Mouse (Mus musculus): Measurements from ENCODE around the gene Ebf1.

Gene Ebf1

DNA sequence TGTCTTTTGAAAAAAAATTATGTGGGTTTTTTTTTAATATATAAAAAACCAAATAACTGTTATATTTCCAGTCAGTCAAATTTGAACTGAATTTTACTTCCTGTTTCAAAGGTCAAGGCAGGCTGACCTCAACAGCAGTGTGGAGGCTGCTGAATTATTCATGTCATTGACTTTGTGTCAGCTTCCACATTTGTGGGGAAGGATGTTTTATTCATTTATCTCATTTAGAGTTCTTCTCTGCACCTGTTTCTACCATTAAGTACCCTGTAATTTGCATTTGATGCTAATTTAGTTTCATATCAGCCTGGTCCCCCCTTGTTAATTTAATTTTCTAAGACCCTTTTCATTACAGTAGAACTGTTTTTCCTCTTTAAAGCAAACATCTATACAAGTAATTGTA, 39.8 kb downstream of the Ebf1 start:
- DNase-seq (ENCODE audit: low read depth in 2 of 2, low spot score in 2 of 2): no peak

DNA sequence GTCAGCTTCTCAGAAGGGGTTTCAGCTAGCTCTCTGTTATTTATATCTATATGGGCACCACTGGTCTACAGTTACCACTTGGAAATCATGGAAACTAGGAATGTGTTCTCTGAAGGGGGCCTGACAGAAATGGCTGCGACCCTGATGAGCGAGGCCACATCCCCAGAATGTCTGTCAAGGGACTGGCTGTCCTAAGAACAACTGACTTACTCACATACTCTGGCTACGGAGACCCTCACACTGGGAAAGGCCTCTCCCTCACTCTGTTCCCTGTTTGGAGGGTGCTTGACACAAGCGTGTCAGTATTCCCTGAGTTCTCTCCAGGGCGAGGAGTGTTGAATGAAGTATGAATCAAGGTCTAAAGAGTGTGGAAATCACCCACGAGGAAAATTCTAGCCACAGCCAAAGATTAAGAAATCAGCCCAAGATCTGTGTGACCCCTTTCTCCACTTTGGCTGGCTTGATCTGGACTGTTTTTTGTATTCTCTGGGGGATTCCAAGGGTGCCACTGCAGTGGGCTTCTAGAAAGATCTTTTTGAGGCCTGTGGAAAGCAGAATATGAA, 40.8 kb downstream of the Ebf1 start:
- no peak for DNase-seq (ENCODE audit: low read depth in 2 of 2, low spot score in 2 of 2)

DNA sequence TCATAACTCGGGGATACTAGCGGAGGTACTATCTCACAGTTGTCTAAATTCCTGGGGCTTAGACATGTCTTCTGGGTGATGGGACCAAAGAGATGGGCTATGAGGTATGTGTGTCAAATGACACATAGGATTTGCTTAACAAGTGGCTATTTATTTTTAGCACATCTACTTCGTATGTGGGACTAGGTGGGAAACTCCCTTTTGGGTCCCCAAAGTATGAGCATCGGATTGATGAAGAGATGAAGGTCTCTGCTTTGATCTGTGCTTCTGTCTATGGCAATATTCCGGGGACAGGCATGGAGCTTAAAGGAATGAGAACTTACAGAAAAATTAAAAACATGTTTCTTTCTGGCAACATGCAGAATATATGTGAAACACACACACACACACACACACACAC, 44.8 kb downstream of the Ebf1 start:
- no peak for DNase-seq (ENCODE audit: low read depth in 2 of 2, low spot score in 2 of 2)

DNA sequence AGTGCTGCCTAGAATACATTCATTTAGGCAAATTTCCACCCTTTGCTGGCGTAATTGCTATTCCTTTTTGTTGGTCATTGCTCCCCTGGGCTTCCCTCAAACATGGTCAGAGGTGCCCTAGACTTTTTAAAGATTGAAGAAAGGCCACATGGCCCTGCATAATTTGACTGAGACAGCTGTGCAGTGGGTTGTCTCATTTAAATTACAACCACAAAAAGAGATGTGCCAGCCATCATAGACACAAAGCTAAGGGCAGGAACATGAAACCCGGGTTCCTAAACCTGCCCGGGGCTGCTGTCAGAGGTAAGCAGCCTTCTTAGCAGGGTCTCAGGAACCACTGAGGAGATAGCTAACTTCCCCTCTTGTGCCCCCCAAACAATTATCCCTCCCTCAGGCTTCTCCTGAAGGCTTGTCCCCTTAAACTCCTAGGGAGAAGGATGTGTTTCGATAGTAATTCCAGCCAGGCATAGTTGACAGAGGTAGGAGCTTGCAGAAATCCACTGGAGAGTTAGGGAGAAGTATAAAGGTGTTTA, 46.6 kb downstream of the Ebf1 start:
- DNase-seq (ENCODE audit: low read depth in 2 of 2, low spot score in 2 of 2): no peak

DNA sequence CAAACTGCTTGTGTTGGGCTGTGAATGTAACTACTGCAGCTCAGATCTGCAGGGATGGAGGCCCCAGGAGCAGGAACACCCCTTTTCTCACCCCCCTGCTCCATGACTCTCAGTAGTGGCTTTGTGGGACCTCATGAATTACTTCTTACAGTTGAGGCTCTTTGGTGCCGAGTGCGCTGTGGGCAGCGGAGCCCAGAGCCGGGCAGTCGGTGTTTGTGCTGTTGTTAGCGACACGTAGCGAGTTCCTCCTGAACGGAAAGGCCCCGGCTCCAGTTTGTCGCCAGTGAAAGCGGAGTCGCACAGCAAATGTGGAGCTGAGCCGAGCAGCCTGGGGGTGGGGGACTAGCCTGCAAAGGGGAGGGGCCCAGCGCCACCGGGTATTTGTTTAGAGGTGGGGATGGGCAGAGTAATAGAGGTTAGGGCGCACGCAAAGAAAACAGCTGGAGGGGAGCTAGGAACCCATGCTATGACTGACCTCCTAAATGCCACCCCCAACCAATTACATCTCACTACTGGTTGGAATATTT, 48.1 kb downstream of the Ebf1 start:
- DNase-seq (ENCODE audit: low read depth in 2 of 2, low spot score in 2 of 2): no peak

DNA sequence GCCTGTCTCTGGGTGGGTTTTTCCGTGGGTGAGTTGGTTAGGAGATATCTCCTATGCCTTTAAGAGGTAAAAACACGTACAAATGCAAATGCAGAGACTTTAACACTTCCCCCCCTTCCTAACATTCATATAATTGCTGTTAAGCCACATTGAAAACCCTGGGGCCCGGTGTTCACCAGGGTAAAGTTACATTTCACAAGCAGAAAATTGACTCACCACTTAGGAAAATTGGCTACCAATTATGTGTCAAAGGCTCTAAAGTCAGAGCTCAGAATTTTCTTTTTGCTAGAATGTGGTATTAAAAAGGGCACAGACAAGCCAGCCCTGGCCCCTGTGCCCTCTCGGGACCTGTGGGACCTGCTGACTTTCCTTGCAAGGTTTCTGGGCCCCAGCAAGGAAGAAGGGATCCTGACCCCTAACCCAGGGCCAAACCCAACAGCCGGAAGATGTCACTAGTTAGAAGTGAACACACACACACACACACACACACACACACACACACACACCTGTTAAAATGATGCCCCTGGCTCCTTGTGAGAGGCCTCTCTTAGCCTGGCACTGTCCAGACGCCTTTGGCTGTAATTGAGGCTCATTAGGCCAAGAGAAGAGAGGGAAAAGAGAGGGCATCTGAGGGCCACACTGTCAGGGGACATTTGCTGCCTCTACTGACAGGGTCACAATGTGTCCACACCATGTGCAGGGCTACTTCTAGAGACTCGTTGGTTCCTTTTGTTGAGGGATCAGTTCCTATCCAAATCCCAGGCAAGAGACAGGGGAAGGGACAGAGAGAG, 48.8 kb downstream of the Ebf1 start:
- DNase-seq (ENCODE audit: low read depth in 2 of 2, low spot score in 2 of 2): no peak

DNA sequence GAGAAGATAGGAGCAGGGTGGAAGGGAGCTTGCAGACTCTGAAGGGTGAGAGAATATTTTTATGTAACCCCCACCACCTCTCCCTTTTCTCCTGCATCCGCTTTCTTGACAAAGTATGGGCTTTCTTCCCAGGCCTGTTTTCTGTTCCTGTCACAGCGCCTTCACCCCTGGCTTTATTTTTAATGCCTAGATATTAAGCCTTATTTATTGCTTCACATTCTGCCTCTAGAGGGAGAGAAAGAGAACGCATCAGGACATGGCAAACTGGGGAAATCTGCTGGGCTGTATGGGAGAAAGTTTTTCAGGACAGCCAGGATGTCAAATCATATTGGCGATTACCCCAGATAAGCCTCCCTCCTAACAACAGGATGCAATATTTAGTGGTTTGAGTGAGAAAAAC, 49.6 kb downstream of the Ebf1 start:
- DNase-seq (ENCODE audit: low read depth in 2 of 2, low spot score in 2 of 2): no peak

DNA sequence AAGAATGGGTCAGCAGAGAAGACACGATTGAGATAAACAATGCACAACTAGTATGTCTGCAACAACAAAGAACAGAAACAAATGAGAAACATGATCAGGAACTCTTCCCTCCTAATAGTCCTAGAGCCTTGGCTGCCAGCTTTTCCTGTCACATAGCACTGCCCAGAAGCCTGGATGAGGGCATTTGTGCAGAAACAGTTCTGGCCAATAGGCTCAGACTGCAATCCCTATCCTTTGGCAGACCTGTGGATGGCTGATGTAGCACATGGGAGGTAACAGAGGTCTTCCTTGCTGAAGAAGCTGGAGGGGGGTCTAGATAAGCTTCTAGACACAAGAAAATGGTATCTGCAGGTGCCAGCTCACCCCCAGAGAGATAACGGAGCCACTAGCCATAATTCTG, 64.2 kb downstream of the Ebf1 start:
- DNase-seq (ENCODE audit: low read depth in 2 of 2, low spot score in 2 of 2): no peak

DNA sequence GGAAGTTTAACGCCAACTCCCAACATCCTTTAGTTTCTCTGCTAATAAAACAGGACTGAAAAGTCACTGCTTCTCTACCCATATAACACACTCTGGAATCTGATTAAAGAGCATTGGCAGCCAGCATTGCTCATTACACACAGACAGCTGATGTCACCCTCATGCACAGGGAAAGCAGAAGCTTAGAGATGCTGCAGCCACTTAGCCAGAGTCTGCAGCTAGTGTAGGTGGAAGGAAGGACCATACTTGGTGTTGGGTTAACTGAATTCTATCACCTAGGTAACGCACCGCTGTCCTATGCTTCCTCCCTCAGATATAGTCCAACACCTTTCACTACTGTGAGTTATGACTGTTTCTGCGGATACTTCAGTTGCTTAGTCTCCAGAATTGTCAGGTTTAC, 64.9 kb downstream of the Ebf1 start:
- DNase-seq (ENCODE audit: low read depth in 2 of 2, low spot score in 2 of 2): no peak

DNA sequence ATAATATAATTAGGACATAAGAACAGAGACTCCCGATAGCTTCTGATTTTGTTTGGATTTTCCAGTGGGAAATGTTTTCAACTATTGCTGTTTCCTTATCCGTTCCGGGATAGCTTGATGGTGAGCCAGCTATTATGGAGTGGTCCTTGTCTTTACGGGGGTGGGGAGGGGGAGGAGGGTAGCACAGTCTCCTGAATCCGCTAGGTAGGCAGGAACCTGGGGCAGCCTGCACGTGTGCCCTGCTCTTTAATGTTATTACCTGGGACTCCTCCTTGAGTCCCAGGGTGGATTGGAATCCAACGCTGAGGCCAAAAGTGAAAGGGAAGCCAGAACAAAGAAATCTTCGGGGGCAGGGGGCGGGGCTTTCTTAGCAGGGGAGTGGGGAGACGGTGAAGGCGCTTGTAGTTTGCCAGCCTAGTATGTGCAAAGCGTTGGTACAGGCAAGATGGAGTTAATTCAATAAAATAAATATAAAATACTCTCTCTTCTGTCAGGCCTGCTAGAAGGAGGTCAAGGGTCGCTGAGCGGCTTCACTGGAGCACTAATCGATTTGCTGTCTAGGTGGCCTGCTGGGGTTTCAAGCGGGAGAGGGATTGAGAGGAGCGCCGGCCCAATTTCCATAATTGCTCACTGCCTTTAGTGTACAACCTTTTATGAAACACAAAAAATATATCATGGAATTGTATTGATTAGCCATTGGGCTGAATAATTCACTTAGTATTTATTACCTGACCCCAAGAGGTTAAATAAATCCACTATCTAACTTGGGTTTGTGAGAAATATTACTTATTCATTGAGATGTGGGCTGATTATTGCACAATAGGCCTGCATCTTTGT, 65.8 kb downstream of the Ebf1 start:
- no peak for DNase-seq (ENCODE audit: low read depth in 2 of 2, low spot score in 2 of 2)

DNA sequence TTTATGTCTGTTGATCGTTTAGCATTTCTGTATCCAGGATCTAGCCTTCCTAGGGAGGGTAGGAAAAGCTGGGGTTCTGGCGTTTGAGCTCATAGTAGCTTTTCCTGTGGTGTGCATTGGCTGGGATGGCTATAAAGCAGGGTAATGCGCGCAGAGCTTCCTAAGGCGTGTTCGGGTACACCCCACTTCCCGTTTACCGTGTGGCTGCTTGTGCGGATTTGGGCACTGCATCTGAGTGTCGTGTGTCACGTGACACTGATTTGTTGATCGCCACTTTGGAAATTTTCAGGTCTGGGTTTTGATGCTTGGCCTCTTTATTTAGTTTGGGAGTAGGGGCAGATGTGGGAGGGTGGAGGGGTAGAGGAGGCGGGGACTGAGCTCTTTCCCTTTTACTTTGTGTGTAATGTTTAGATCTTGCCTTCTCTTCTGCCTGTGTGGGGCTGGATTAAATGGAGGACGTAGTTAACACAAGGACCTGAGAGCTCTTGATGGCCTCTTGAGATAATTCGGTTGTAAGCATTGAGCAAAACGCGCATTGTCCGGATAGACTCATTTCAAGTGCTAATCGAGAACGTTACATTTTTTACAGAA, 67.5 kb downstream of the Ebf1 start:
- DNase-seq (ENCODE audit: low read depth in 2 of 2, low spot score in 2 of 2): no peak

DNA sequence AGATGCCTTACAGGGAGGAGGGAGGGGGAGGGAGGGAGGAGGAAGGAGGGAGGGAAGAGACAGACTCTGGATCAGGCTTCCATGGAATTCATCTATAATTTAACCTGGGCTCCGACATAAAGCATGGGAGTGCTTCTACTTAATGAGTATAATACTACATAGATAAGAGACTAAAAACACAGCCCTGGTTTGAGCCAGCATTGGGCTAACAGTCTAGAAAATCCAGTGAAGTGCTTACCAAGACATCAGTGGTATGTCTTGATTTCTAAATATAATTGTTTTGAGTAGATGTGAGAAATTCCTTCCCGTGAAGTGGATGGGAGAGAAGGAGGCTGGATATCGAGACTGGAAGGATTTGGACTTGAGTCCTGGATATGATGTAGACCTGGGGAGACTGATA, 68.0 kb downstream of the Ebf1 start:
- DNase-seq (ENCODE audit: low read depth in 2 of 2, low spot score in 2 of 2): no peak

DNA sequence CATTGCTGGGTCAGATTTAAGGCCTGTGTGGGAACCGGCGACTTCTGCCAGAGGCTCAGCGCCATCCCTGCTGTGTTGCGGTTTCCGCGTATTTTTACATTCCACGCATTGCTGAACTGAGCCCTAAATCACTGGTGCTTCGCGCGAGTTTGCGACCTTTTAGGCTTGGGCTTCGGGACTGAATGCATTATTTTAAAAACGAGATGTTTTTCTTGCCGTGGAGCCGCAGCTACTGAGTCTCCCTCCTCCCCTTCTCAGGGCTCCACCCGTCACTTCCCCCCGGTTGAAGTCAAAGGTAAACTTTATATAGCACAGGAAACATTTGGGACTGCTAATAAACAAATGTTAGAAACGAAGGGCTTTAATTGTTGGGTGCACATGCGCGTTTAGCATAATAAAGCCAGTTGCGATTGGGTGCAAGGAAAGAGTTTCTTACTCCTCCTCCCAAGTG, 68.8 kb downstream of the Ebf1 start:
- no peak for DNase-seq (ENCODE audit: low read depth in 2 of 2, low spot score in 2 of 2)

DNA sequence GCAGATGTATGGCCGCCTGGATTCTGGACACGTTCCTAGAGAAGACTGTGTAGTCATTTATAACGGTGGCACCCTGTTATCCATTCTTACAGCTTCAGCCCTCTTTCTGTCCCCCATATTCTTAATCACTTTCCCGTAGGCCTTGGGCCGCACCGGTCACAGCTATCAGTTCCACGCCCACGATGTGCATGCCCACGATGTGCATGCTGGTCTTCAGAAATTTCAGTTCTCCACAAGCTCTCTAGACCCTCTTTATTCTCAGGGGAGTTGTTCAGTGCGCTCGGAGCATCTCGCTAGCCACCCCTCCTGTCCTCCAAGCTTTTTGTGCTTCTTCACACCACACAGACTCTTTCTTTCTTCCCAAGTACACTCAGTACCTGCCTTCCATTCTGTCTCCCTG, 69.3 kb downstream of the Ebf1 start:
- DNase-seq (ENCODE audit: low read depth in 2 of 2, low spot score in 2 of 2): no peak

DNA sequence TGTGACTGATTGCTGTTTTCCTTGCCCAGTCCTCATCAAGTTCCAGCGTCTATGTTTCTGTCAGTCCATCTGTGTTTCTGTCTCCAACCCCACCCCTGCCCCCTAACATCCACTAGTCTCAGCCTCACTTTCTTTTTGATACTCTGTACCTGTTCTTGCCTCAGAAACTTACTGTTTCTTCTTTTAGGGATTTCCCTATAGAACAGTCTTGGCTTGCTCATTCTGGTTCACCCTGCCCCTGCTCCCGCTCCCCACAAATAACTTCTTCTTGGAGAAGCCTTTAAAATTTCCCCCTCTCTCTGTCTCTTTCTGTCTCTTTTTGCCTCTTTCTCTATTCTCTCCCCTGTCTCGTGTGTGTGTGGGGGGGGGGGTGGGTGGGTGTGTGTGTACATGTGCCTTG, 71.4 kb downstream of the Ebf1 start:
- DNase-seq (ENCODE audit: low read depth in 2 of 2, low spot score in 2 of 2): no peak

DNA sequence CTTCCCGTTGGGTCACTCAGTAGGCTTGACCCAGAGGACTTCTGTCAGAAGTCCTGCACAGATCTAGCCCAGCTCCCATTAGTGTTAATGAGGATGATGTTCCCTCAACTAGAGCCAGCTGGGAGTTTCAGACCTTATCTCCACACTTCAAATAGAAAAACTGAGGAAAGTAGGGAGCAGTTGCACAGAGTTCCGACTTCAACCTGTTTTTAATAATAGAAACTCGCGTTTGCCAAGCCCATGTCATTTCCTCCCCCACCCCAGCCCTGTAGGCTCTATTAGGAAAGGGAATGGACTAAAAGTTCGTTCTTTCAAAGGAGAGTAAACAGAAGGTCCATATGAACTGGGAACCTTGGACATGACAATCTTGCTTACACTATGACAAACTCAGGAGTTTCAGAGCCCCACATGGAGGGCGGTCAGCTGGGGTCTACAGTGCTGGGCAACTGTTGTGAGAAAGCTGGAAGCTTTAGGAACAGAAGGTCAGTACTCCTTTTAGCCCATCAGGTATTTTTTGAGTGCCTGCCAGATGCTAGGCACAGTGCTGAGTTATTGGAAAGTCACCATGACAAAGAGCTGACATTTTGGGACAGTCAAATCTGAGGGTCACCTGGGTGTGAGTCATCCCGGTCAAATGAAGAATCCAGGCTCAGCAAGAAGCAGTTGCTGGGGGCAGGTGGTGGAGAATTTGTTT, 72.6 kb downstream of the Ebf1 start:
- no peak for DNase-seq (ENCODE audit: low read depth in 2 of 2, low spot score in 2 of 2)

DNA sequence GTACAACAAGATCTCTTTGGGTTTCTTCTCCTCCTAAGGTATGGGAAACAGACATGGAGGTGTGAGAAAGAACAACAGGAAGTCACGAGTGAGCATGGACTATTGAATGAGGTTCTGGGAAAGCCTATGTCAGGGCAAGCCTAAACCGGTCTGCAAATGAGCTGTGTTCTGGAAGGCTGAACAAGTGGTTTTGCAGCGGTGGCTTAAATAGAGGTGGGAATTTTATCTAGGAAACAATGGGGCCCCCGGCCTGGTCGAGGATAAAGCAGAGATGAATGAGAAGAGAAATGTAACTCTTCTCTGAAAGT, 73.1 kb downstream of the Ebf1 start:
- DNase-seq (ENCODE audit: low read depth in 2 of 2, low spot score in 2 of 2): no peak

DNA sequence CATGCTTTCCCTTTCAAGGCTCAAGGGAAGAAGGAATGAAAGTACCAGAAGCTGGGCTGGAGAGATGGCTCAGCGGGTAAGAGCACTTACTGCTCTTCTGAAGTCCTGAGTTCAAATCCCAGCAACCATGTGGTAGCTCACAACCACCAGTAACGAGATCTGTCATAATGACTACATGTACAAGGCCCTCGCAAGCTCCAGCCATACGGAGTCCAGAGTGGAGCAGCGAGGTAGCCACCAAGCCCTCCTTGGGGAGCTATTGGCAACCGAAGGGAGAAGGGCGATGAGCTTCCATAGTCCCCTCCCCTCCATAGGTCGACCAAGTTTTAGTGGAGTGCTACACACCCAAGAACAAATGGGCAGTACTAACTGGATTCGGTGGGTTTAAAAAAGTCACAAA, 78.3 kb downstream of the Ebf1 start:
- no peak for DNase-seq (ENCODE audit: low read depth in 2 of 2, low spot score in 2 of 2)

DNA sequence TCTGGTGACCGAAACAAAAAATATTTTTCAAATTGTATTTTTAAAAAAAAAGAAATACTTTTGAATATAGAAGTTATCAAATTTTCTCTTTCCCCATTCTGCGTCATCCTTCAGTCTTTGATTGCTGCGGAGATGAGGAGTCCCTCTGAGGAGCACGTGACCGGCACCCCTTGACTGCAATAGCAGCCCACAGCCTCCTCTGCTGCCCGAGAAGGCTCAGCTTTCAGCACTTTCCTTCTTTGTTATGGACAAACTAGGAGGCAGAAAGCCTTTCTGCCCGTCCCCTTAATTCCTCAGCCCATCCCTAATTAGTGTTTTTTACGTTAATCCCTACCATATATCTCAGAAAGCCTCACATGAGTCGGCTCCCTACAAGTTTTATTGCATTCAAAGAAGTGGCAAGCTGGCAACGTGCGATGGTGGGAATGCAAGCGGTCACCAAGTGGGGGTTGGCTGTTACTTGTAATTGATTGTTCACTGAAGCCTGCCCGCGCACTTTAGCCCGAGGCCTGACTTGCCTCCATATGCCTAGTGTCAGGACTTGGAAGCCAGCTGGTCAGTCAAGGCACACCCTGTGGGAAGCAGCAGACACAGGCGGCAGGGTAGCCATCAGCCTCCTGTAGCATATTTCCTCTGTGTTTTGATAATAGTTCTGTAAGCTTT, 79.6 kb downstream of the Ebf1 start:
- no peak for DNase-seq (ENCODE audit: low read depth in 2 of 2, low spot score in 2 of 2)

DNA sequence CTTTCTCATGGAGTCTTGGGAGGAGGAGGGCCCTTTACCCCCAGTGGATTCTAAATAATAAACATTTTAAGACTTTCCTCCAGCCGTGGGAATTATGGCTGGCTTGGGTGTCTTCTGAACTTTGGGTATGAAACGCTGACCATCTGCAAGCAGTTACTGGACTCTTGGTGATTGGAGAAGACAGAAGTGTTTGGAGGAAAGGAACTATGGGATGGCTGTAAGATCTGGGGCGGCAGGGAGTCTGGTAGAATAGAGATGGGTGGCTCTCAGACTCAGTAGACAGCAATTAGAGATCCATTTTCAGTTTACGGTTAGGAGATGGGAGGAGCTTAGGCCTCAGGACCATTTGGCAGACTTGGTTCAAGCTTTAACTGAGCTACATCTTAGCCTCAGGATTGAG, 83.1 kb downstream of the Ebf1 start:
- DNase-seq (ENCODE audit: low read depth in 2 of 2, low spot score in 2 of 2): no peak

Data from CD8-positive naive resting alpha-beta T cell, adult 2 months (primary cell).